Mouse (Mus musculus) hindbrain, postnatal 0 days (tissue): ENCODE results near the gene Ldlrad3. TPM values are rescaled to one million over a fixed set of nuclear protein-coding genes. Genes with fewer than 3 reads are reported as not detected.

ENCODE experiments used
- ATAC-seq: fragments of 200-750 bp; cut with Nextera tagmentation; 2 replicates; pipeline ENCODE4 v1.8.0; 2017; ENCODE audit warnings: mild to moderate bottlenecking, moderate TSS enrichment, moderate library complexity
- DNase-seq: peaks from one replicate; pipeline ENCODE4 v3.0.0-alpha.2; 2015; ENCODE audit warnings: low spot score
- H3K27ac ChIP-seq: fragments of 300-500 bp; sonication (generic); 2 replicates; pipeline ENCODE4 v1.5.1; 2014; ENCODE audit warnings: mild to moderate bottlenecking
- H3K27me3 ChIP-seq: fragments of 300-500 bp; sonication (generic); 2 replicates; pipeline ENCODE4 v1.6.1; 2014; ENCODE audit warnings: low read length, mixed read lengths; ENCODE audit not compliant: insufficient read depth
- H3K36me3 ChIP-seq: fragments of 300-500 bp; sonication (generic); 2 replicates; pipeline ENCODE4 v1.6.1; 2014; ENCODE audit warnings: low read length, mixed read lengths; ENCODE audit not compliant: insufficient read depth
- H3K4me1 ChIP-seq: fragments of 300-500 bp; sonication (generic); 2 replicates; pipeline ENCODE4 v1.6.1; 2014; ENCODE audit warnings: antibody characterized with exemption, low read length, mixed read lengths; ENCODE audit not compliant: insufficient read depth
- H3K4me2 ChIP-seq: fragments of 300-500 bp; sonication (generic); 2 replicates; pipeline ENCODE4 v1.6.1; 2014; ENCODE audit warnings: low read depth, mild to moderate bottlenecking, low read length, moderate library complexity, mixed read lengths
- H3K4me3 ChIP-seq: fragments of 300-500 bp; sonication (generic); 2 replicates; pipeline ENCODE4 v1.5.1; 2014; ENCODE audit warnings: low read length
- H3K9ac ChIP-seq: fragments of 300-500 bp; sonication (generic); replicated peaks from 2 replicates; pipeline ENCODE4 v1.6.1; 2014; ENCODE audit warnings: mild to moderate bottlenecking, low read length, moderate library complexity, mixed read lengths
- H3K9me3 ChIP-seq: fragments of 300-500 bp; sonication (generic); 2 replicates; pipeline ENCODE4 v1.6.1; 2016; ENCODE audit warnings: low read length, mixed read lengths
- CTCF ChIP-seq: IDR thresholded peaks from 2 replicates; pipeline ENCODE4 v1.5.1; 2016; ENCODE audit warnings: antibody characterized with exemption, control low read depth, low read depth
- WGBS: fragments of 180-500 bp; shearing (Covaris S2); extraction: QIAGEN DNeasy Blood & Tissue Kit; methylation state at CpG from one replicate; pipeline ENCODE4 v1.1.7; 2014; 5-methylcytosine and 5-hydroxymethylcytosine counted together
- polyA plus RNA-seq: library from polyadenylated mRNA; unstranded; fragments of >200 nt; fragmentation: Nextera tagmentation; extraction: Ambion mirVana; gene quantifications from 2 replicates; pipeline ENCODE4 v1.2.1, GENCODE M21; 2015
- total RNA-seq: library from RNA; depleted of rRNA; stranded (reverse); fragments of >200 nt; gene quantifications from 2 replicates; pipeline ENCODE4 v1.2.3, GENCODE M21; 2014

Gene Ldlrad3
- total and polyA plus RNA-seq, 2 experiments from 2014 or later = 21.6 to 32.4 TPM

DNA sequence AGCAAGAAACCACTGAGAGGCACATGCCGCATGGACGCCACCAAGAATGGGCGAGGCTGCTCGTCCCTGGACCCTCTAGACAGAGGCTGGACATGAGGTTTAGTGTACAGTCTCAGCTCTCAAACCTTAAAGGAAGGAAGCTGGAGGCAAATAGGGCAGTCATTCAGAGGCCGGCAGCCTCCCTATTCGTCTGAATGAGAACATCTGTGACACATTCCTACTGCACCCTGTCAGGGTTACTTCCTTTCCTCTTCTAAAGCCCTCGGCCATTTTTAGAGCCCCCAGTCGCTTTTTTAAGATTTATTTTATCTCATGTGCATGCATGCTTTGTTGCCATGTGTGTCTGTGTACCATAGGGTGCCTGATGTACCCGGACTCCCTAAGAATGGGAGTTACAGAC is 29.2 kb downstream of the Ldlrad3 start:
- ATAC-seq = no peak
- H3K36me3 ChIP-seq = no peaks in the 10 kb centered on the region
- peaks cover 2% of the 10 kb centered on the region; the same call in 1 of the 2 replicates for H3K4me1 ChIP-seq

DNA sequence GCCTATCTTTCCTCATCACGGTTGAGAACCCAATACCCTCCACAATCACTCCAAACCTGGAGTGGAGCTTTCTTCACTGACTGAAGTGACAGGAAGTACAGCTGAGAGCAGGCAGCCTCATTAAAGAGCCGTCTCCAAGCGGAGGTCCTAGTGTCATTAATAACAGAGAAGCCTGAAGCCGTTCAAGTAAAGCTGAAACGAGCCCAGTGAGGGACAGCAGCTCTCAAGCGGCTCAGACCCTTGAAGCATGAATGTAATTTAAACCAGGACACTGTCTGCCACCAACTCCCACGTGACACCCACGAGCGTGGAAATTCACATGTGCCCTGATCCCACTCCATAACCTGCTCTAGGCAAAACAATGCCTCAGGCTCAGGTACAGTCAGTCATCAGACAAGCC is 29.7 kb downstream of the Ldlrad3 start:
- DNase-seq = no peak
- no peak for TF ChIP-seq CTCF
- H3K4me1 ChIP-seq = peaks cover 2% of the 10 kb centered on the region; the same call in 1 of the 2 replicates
- no peaks in the 10 kb centered on the region for H3K9me3 ChIP-seq
- no peaks in the 10 kb centered on the region for H3K36me3 ChIP-seq
- no peak overlapping the region for H3K4me3 ChIP-seq
- ATAC-seq = peak; percentile 47; the same call in 1 of the 2 replicates
- no peak overlapping the region for H3K4me2 ChIP-seq
- H3K9ac ChIP-seq = no peak overlapping the region
- H3K27ac ChIP-seq = peak overlapping the region; percentile 8; the same call in 1 of the 2 replicates
- H3K27me3 ChIP-seq = no peaks in the 10 kb centered on the region
- WGBS = 36% methylated on average over 9 of the region's 9 CpGs

More for the DNA sequence above, 29.2 kb downstream of the Ldlrad3 start:
- no peaks in the 10 kb centered on the region for H3K9me3 ChIP-seq
- DNase-seq = no peak
- no peaks in the 10 kb centered on the region for H3K27me3 ChIP-seq
- TF ChIP-seq CTCF = no peak
- 82% methylated on average over 9 of the region's 9 CpGs for WGBS
- H3K4me2 ChIP-seq = no peak overlapping the region
- H3K4me3 ChIP-seq = no peak overlapping the region
- no peak overlapping the region for H3K9ac ChIP-seq
- peak overlapping the region; percentile 8; the same call in 1 of the 2 replicates for H3K27ac ChIP-seq

DNA sequence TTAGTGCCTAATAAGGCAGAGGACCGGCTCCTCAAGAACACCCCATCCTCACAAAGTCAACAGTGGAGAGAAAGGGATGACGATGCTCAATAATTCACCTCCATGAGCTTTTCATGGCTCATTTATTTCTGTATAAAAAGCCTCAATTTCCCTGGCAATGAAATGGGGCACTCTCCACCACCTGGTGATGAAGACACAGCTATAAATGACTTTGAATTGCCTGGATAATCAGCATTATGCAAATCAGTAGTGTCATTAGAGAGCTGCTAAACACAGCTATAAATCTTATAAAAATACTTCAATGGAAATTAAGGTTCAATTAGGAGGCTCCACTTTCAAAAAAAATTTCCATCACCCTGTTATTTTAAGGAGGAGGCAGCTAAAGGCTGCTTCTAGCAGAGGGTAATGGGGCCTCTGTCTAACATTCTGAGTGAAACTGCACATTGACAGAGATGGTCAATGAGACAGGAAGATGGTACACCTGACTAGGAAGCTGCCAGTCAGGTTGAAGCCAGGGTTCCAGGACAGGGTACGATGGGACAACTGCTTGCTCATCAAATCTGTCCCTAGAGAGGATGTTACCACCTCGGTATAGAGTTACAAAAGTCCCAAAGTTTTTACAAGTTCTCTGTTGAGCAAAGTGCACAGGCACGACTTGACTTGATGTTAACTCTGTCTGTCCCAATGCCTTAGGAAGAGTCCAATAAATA is 30.7 kb downstream of the Ldlrad3 start:
- DNase-seq (no peak), ATAC-seq (no peak)
- 55% methylated on average over 5 of the region's 5 CpGs for WGBS

DNA sequence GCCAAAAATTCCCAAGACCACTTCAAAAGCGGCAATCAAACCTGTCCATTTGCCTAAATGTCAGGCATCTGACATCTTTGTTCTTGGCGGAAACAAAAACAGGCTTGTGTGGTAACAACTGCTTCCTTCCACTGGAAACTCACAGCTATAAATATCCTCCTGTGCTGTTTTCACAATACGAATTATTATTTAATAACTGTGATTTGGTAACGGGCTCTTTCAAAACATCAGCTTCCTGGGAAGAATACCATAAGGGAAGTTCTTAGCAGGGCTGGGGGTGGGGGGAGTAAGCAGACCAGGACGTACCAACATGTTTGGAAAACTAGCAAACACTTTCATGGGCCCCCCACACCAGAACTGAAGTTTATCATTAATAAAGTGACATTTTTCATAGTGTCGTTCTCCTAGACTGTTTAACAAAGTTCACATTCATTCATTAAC is 31.4 kb downstream of the Ldlrad3 start:
- DNase-seq (no peak), ATAC-seq (no peak)
- Histone ChIP-seq H3K27ac (no peak overlapping the region), H3K36me3 (no peaks in the 10 kb centered on the region), H3K27me3 (no peaks in the 10 kb centered on the region), H3K9ac (no peak overlapping the region), H3K9me3 (no peaks in the 10 kb centered on the region), H3K4me1 (peaks cover 7% of the 10 kb centered on the region; the same call in 1 of the 2 replicates), H3K4me3 (no peak overlapping the region), H3K4me2 (no peak overlapping the region)
- TF ChIP-seq CTCF = no peak
- 50% methylated on average over 6 of the region's 6 CpGs for WGBS

More for the DNA sequence above, 30.7 kb downstream of the Ldlrad3 start:
- H3K27ac ChIP-seq = no peak overlapping the region
- H3K4me1 ChIP-seq = peaks cover 7% of the 10 kb centered on the region; the same call in 1 of the 2 replicates
- no peaks in the 10 kb centered on the region for H3K9me3 ChIP-seq
- no peak for TF ChIP-seq CTCF
- no peaks in the 10 kb centered on the region for H3K36me3 ChIP-seq
- no peak overlapping the region for H3K9ac ChIP-seq
- no peaks in the 10 kb centered on the region for H3K27me3 ChIP-seq
- no peak overlapping the region for H3K4me2 ChIP-seq
- H3K4me3 ChIP-seq = no peak overlapping the region

GRCm38 (mm10) chr2:102154328-102154727 is 31.9 kb downstream of the Ldlrad3 start:
- no peaks in the 10 kb centered on the region for H3K9me3 ChIP-seq
- no peak overlapping the region for H3K9ac ChIP-seq
- 87% methylated on average over 4 of the region's 4 CpGs for WGBS
- DNase-seq = no peak
- no peak overlapping the region for H3K4me3 ChIP-seq
- no peak overlapping the region for H3K27ac ChIP-seq
- TF ChIP-seq CTCF = no peak
- H3K36me3 ChIP-seq = no peaks in the 10 kb centered on the region
- no peaks in the 10 kb centered on the region for H3K27me3 ChIP-seq
- H3K4me1 ChIP-seq = peaks cover 7% of the 10 kb centered on the region; the same call in 1 of the 2 replicates
- no peak for ATAC-seq
- no peak overlapping the region for H3K4me2 ChIP-seq

- no peak for DNase-seq
- no peaks in the 10 kb centered on the region for H3K27me3 ChIP-seq
- no peak for TF ChIP-seq CTCF
- H3K27ac ChIP-seq = no peak overlapping the region
- ATAC-seq = no peak
- WGBS = 92% methylated on average over 4 of the region's 4 CpGs
- no peak overlapping the region for H3K4me3 ChIP-seq
- no peaks in the 10 kb centered on the region for H3K9me3 ChIP-seq
- no peak overlapping the region for H3K9ac ChIP-seq
- H3K4me1 ChIP-seq = peaks cover 7% of the 10 kb centered on the region; the same call in 1 of the 2 replicates
- H3K36me3 ChIP-seq = no peaks in the 10 kb centered on the region
- no peak overlapping the region for H3K4me2 ChIP-seq
Measured at GRCm38 (mm10) chr2:102153516-102153915, 32.7 kb downstream of the Ldlrad3 start.

DNA sequence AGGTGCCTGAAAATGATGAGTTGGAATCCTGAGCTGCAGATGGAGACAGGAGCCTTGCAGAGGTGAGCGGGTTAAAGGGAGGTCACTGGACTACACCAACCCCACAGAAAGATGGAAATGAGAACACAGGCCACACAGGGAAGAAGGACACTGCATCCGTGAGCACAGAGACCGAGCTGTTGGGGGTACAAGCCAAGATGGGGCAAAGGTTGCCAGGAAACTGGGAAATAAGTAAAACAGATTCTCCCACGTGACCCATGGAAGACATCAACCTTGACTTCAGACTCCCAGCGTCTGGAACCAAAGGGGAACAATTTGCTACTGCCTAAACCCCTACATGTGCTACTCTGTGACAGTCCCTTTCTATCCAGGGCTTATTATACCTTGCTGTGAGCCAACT is 33.3 kb downstream of the Ldlrad3 start:
- DNase-seq (no peak), ATAC-seq (no peak)
- H3K4me3 ChIP-seq = no peak overlapping the region
- H3K9ac ChIP-seq = no peak overlapping the region
- H3K9me3 ChIP-seq = no peaks in the 10 kb centered on the region
- H3K27ac ChIP-seq = no peak overlapping the region
- H3K4me1 ChIP-seq = peaks cover 7% of the 10 kb centered on the region; the same call in 1 of the 2 replicates
- H3K4me2 ChIP-seq = no peak overlapping the region
- no peaks in the 10 kb centered on the region for H3K36me3 ChIP-seq
- 78% methylated on average over 5 of the region's 5 CpGs for WGBS
- no peak for TF ChIP-seq CTCF
- H3K27me3 ChIP-seq = no peaks in the 10 kb centered on the region
